In the genomic region with DNA sequence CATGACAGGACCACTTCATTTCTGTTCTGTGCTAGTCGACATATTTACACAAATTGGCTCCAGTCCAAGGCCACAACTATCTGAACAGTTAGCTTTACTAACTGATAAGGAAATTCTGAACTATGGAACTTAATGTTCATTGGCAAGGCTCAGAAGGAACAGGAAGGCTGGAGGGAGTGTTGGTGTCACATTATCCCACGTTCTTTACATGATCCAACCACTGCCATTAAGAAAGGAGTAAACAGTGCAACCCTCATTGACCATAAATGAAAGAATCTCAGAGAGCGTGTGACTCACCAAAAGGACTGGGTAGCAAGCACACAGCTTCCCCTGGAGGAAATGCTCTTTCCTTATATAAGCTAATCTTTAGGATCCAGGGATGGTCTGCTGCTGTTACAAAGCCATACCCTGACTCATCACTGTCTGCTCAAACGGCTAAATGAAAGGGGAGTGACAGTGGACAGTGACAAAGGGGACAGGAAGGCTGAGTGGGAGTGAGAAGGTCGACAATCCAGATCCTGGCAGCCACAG, we compare ENCODE assay signal across 11 mouse cellular contexts.
DNase-seq lines count a peak whose midpoint lies in the region; ATAC-seq lines count a peak whose summit lies in the region.
"Had no signal": no experiment of that assay in that cellular context is flagged by ENCODE, and none has a peak within 500 bp of the region (broad histone marks: within the 10 kb centered on the region; RNA-seq: fewer than 3 reads in every experiment).

No protein-coding gene starts in this region.

- H3K36me3 ChIP-seq in intestine, embryonic 14.5 days (ENCODE audit: control insufficient read depth, insufficient read depth, low read length), result no peaks in the 10 kb centered on the region
- H3K36me3 ChIP-seq: limb, embryonic 15.5 days had no signal

- H3K27ac ChIP-seq in intestine, embryonic 14.5 days (ENCODE audit: low read depth), result no peak overlapping the region
- H3K27ac ChIP-seq: left cerebral cortex, adult 2 months; limb, embryonic 15.5 days had no signal

- H3K4me1 ChIP-seq in intestine, embryonic 14.5 days (replicated peaks; ENCODE audit: control insufficient read depth, insufficient read depth, low read length), result no peaks in the 10 kb centered on the region
- H3K4me1 ChIP-seq: limb, embryonic 15.5 days had no signal

- H3K9me3 ChIP-seq in intestine, embryonic 14.5 days (ENCODE audit: control insufficient read depth, low read length), result no peaks in the 10 kb centered on the region
- H3K9me3 ChIP-seq: limb, embryonic 15.5 days had no signal

- ATAC-seq in intestine, embryonic 14.5 days (replicated peaks; ENCODE audit: low FRiP score, low TSS enrichment, low read depth), result no peak; the same call in 1 of the 2 replicates

- no peak overlapping the region for H3K4me2 ChIP-seq in intestine, embryonic 14.5 days (ENCODE audit: low read length)
- H3K4me2 ChIP-seq: limb, embryonic 15.5 days had no signal

- WGBS in intestine, embryonic 14.5 days, result 30% methylated on average over 5 of the region's 5 CpGs

- DNase-seq in kidney, adult 9 months, result peak; percentile 3
- DNase-seq in kidney, adult 8-10 months, result no peak
- peak; percentile 27 for DNase-seq in 3134 (ENCODE audit: extremely low read depth, insufficient read length, low spot score)
- peak; percentile 99 for DNase-seq in 416B (ENCODE audit: low read depth)
- peak; percentile 51 for DNase-seq in intestine, embryonic 14.5 days (ENCODE audit: low spot score)
- no peak for DNase-seq in embryo, embryonic 9.5 days (ENCODE audit: extremely low spot score)
- no peak for DNase-seq in layer of hippocampus, adult 8-10 months (ENCODE audit: low spot score in 2 of 2)
- DNase-seq: cerebellum, adult 11 months; gastrocnemius, postnatal 36 days had no signal

- no peak overlapping the region for H3K9ac ChIP-seq in intestine, embryonic 14.5 days (ENCODE audit: low read length)
- H3K9ac ChIP-seq: limb, embryonic 15.5 days had no signal

- H3K27me3 ChIP-seq in intestine, embryonic 14.5 days (replicated peaks; ENCODE audit: control insufficient read depth, insufficient read depth, low read length), result no peaks in the 10 kb centered on the region
- H3K27me3 ChIP-seq: limb, embryonic 15.5 days had no signal

- no peak overlapping the region for H3K4me3 ChIP-seq in intestine, embryonic 14.5 days (ENCODE audit: low read depth, low read length)
- H3K4me3 ChIP-seq: left cerebral cortex, adult 2 months; limb, embryonic 15.5 days had no signal

Comparison
In these comparisons a context has a peak if more than half of its experiments do, and no peak if none do; other contexts are left out.
1. DNase-seq: peak in kidney, adult 9 months (single experiment), 3134 (single experiment), 416B (single experiment) and intestine, embryonic 14.5 days (single experiment); none in kidney, adult 8-10 months (0 of 2), embryo, embryonic 9.5 days (single experiment) and layer of hippocampus, adult 8-10 months (0 of 2).